Mouse (Mus musculus) left cerebral cortex, adult 18-20 months (tissue): ENCODE measurements around the gene Ppef1. TPM values are rescaled to one million over a fixed set of nuclear protein-coding genes. Genes with fewer than 3 reads are reported as not detected.

Experiments
- DNase-seq, 2 experiments: peaks; one replicate each; pipeline ENCODE4 v3.0.0; 2021 to 2022; ENCODE audit warnings: low spot score in 2 of 2, mixed read lengths in 1 of 2
- total RNA-seq, 2 experiments: library from RNA; stranded (reverse); gene quantifications; 2 replicates each; pipeline ENCODE4 v1.2.3; 2021

The Ppef1 gene
- total RNA-seq, 2 experiments from 2014 or later: 0.58 to 1.4 TPM

DNA sequence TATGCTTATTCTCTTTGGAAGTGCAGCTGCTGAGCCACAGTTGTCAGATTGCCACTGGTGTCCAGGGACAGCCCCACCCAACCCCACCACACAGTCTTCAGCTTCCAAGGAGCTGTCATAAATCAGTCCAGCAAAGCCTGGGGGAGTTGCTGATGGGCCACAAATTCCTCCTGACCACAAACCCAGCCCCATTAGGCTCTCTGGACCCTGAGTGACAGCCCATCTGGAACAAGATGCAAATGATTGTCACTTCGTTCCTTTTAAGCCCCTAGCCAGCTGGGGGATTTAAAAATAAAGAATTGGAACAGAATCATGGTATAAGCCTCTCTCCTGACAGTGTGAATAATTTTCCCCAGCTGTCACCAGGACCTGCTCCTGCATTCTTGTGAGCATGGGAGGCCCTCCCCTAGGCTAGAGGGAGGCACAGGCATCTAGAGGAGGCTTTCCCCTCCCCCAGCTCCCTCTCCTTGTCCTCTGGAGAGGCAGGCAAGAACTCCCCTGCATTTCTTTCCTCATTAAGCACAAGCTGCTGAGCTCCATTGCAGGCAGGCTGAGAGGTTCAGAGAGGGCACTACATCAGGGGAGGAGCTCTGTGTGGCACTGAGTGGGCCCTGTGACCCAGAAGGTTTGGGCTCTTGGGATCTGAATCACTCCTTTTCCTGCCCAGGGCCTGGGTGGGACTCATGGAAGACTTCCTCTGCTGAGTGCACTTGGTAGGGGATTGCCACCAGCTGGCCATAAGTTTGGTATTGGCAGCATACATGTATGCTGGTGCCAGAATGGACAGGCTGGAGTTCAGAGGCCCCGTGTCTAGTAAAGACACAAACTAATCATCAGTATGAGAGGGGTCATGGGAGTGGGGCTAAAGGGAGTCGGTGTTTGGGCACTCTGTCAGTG, 136.8 kb downstream of the Ppef1 start:
- no peak for DNase-seq

DNA sequence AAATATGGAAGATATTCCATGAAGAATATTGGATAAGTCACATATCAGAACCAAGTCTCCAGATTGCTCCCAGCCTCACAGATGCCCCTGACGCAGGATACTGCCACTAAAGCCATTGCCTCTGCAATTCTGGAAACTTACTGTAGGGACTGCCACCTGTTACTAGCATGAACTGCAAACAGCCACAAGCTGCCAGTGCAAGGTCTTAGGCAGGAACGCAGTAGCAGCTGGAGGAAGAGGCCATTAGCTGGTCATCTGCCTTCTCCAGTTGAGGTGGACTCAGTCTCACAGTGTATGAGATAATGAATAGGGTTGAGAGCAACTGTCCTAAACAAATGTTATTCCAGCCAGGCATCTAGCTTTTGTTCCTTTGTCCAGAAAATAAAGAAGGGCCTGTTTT, 137.5 kb downstream of the Ppef1 start:
- DNase-seq: no peak

DNA sequence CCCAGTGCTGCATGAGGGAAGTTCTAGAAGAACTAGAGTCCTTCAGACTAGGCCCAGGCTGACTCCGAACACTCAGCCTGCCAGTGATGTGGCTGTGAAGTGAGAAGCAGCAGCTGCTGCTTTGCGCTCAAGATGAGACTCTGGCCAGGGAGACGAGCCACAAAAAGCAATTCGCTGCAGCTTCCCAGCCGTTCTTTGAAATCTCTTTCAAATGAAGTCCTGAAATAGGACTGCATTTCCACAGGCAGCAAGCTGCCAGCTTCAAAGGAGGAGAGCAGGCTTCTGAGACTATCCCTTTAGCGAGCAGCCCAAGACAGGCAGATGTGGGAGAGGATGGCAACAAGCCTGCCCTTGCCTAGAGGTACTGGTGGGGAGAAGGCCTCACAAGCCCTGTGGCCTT, 142.6 kb downstream of the Ppef1 start:
- DNase-seq: peak in 1 of 2 experiments; percentile 39

DNA sequence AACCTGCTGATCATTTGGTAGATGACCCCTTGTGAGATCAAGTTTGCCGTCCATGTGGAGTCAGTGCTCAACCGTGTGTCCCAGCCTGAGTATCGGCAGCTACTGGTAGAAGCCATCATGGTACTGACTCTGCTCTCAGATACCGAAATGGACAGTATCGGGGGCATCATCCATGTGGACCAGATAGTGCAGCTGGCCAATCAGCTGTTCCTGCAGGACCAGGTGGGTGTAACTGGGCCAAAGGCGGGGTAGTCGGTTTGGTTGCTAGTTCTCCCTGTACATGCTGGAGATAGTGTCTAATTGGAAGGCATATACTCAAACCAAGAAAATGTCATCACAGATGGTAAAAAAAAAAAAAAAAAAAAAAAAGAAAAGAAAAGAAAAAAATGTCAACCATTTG, 145.4 kb downstream of the Ppef1 start:
- no peak for DNase-seq

DNA sequence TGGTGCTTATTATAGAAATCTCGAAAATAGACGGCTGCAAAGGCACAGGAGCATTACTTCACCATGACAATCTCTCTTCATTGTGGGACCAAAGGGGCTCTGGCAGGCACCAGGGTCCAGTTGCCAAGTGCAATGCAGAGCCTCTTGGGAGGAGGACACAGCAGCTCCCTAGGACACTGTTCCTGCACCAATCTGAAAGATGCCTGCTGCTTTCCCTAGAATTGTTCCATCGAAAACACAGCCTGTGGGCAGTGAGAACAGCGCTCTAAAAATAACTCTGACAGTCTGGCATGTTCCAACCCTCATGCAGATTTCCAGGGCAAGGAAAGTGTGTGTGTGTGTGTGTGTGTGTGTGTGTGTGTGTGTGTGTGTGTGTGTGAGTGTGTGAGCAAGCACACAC, 147.0 kb downstream of the Ppef1 start:
- peak in 1 of 2 experiments; percentile 37 for DNase-seq

DNA sequence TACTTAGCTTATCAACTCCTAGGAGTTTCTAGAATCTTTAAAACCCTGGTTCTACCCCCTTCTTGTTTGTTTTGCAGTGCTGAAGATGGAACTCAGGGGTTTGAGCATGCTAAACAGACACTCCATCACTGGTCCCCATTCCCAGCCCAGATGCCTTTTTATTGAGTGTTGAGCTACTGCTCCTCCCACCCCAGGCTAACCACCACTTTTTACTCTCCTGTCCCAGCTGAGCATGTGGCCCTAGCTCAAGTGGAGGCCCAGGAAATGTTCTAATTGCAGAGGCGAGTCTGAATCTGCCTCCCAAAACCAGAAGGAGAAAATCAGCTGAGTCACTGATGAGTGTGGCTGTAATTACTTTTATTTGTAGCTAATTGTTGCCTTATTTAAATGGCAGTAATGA, 150.5 kb downstream of the Ppef1 start:
- DNase-seq: no peak

DNA sequence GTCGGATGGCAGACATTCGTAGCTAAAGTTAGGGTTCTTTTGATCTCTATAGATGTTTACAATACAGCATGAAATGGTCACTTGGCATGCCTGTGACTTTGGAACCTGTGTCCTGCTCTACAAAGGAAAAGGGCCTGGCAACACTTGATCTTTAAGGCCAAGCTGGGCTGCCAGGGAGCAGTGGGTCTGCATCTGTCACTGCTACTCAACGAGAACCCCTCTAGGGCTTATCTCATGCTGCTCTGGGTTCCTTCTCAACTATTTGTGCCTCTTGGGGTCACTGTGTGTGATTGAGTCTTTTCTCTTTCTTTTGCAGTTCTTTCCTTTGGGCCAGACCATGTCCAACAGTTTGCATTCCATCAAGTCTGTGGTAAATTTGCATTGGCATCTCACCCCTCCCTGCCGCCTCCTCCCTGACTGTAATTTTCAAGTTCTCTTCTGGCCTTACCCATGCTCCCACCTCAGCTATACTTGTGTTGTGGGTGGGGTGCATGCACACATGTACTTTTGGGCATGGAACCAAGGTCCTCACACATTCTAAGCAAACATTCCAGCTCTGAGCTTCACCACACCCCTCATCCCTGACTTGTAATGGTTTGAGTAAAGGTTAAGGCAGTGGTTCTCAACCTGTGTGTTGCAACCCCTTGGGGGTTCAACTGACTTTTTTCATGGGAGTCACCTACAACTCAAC, 151.3 kb downstream of the Ppef1 start:
- no peak for DNase-seq

DNA sequence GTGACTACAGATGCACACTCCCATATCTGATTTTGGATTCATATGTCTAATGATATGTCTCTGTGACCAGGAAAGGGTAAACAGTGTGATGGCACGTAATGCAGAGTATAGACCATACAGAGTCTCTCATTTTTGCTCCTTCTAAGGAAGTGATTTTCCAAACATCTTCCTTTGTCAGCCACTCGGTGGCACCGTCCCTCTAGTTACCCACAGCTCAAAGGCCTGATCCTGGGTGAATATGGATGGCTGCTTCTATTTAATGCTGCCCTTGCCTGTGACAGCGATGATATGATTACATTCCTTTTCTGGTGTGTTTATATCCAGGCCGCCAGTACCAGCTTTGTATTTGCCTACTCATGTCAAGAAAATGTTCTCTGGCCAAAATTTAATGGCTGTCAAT, 152.0 kb downstream of the Ppef1 start:
- DNase-seq: no peak

Other genes starting within 250 kb of the Ppef1 start
- gene Phka2, start 233.6 kb downstream of the Ppef1 start, total RNA-seq: 10 to 100 TPM; 31.1 to 38.2 TPM
- under 1 TPM in 1 of 2 experiments, not detected in 1; 0.07 TPM for gene Rs1, start 32.2 kb upstream of the Ppef1 start, total RNA-seq
- gene Gja6, start 171.3 kb upstream of the Ppef1 start, total RNA-seq: 1 to 10 TPM; 1.2 TPM